30 mouse cellular contexts compared by ENCODE assay signal in genomic region chr8:9958338-9958737, GRCm38 (mm10). TPM values are rescaled to one million over a fixed set of nuclear protein-coding genes. Genes with fewer than 3 reads are reported as not detected.
DNase-seq lines count a peak whose midpoint lies in the region; ATAC-seq and TF ChIP-seq lines count a peak whose summit lies in the region.
"Had no signal": no experiment of that assay in that cellular context is flagged by ENCODE, and none has a peak within 500 bp of the region (broad histone marks: within the 10 kb centered on the region; RNA-seq: fewer than 3 reads in every experiment).

No protein-coding gene starts in this region.

- no peak overlapping the region for H3K4me3 ChIP-seq in stomach, embryonic 15.5 days (replicated peaks)
- H3K4me3 ChIP-seq in stomach, postnatal 0 days (ENCODE audit: low read depth, low read length), result no peak overlapping the region
- H3K4me3 ChIP-seq: embryonic facial prominence, embryonic 13.5 days; embryonic facial prominence, embryonic 15.5 days; erythroblast, embryonic 14.5 days; forebrain, embryonic 10.5 days; forebrain, embryonic 12.5 days had no signal

- no peak overlapping the region for H3K9ac ChIP-seq in stomach, embryonic 15.5 days
- H3K9ac ChIP-seq in stomach, postnatal 0 days (ENCODE audit: low read length), result no peak overlapping the region
- H3K9ac ChIP-seq: embryonic facial prominence, embryonic 13.5 days; embryonic facial prominence, embryonic 15.5 days; forebrain, embryonic 12.5 days had no signal

- no peaks in the 10 kb centered on the region for H3K27me3 ChIP-seq in stomach, embryonic 15.5 days (replicated peaks)
- no peaks in the 10 kb centered on the region for H3K27me3 ChIP-seq in stomach, postnatal 0 days (ENCODE audit: control insufficient read depth, insufficient read depth, low read length)
- H3K27me3 ChIP-seq: CH12.LX; embryonic facial prominence, embryonic 13.5 days; embryonic facial prominence, embryonic 15.5 days; forebrain, embryonic 12.5 days; Patski had no signal

- 34% methylated on average over 4 of the region's 4 CpGs for WGBS in stomach, embryonic 15.5 days
- 39% methylated on average over 4 of the region's 4 CpGs for WGBS in stomach, postnatal 0 days

- H3K36me3 ChIP-seq in stomach, embryonic 15.5 days, result no peaks in the 10 kb centered on the region
- H3K36me3 ChIP-seq in stomach, postnatal 0 days (ENCODE audit: control insufficient read depth, insufficient read depth, low read length), result no peaks in the 10 kb centered on the region
- H3K36me3 ChIP-seq: embryonic facial prominence, embryonic 13.5 days; embryonic facial prominence, embryonic 15.5 days; forebrain, embryonic 10.5 days; forebrain, embryonic 12.5 days; G1E had no signal

- no peak for TF ChIP-seq CTCF in stomach, postnatal 0 days (IDR thresholded peaks at IDR 0.05; ENCODE audit: low read depth)

- DNase-seq in embryo, embryonic 11 days, result peak; percentile 1
- no peak for DNase-seq in embryo, embryonic 9.5 days (ENCODE audit: extremely low spot score)
- DNase-seq in mesoderm, embryonic 11.5 days (ENCODE audit: low read depth, low spot score), result peak; percentile 11
- no peak for DNase-seq in stomach, postnatal 0 days (ENCODE audit: low spot score)
- DNase-seq in left cerebral cortex, postnatal 10 days (ENCODE audit: extremely low spot score in 1 of 2, low spot score in 2 of 2), result no peak
- DNase-seq in testis, postnatal 14 days (ENCODE audit: low spot score), result no peak
- DNase-seq: adrenal gland, adult 8-10 months; adrenal gland, postnatal 25 days; B cell, adult 2 months; cerebellum, adult 11 months; cerebellum, adult 18-20 months; cerebellum, adult 8-10 months; cerebellum, adult 9-11 months; cerebellum, postnatal 14 days; cerebellum, postnatal 36 days had no signal

- peak; percentile 70 for ATAC-seq in stomach, embryonic 15.5 days (ENCODE audit: insufficient read depth, low FRiP score, low read depth)
- peak; percentile 32; the same call in 1 of the 2 replicates for ATAC-seq in stomach, postnatal 0 days (ENCODE audit: low FRiP score, low TSS enrichment)
- ATAC-seq: activated CD4-positive, CD25-positive, alpha-beta regulatory T cell, adult 4 months; CD4-positive, CD25-positive, alpha-beta regulatory T cell, adult 4 months; forebrain, embryonic 14.5 days; forebrain, embryonic 16.5 days had no signal

- no peaks in the 10 kb centered on the region for H3K9me3 ChIP-seq in stomach, embryonic 15.5 days
- H3K9me3 ChIP-seq in stomach, postnatal 0 days (ENCODE audit: control insufficient read depth, low read length), result no peaks in the 10 kb centered on the region
- H3K9me3 ChIP-seq: embryonic facial prominence, embryonic 13.5 days; embryonic facial prominence, embryonic 15.5 days; forebrain, embryonic 10.5 days; forebrain, embryonic 12.5 days; G1E had no signal

- no peak for TF ChIP-seq EP300 in stomach, postnatal 0 days (optimal IDR thresholded peaks at IDR 0.05)

- H3K27ac ChIP-seq in stomach, embryonic 15.5 days, result peak overlapping the region; percentile 35; the same call in 1 of the 2 replicates
- H3K27ac ChIP-seq in stomach, postnatal 0 days (replicated peaks), result no peak overlapping the region
- H3K27ac ChIP-seq: embryonic facial prominence, embryonic 13.5 days; embryonic facial prominence, embryonic 15.5 days; forebrain, embryonic 10.5 days; forebrain, embryonic 12.5 days had no signal

- intact Hi-C loops in left cerebral cortex, postnatal 10 days (cut with DNase I), result no loop called here

- no peak overlapping the region for H3K4me2 ChIP-seq in stomach, embryonic 15.5 days
- no peak overlapping the region for H3K4me2 ChIP-seq in stomach, postnatal 0 days (replicated peaks; ENCODE audit: low read depth)
- H3K4me2 ChIP-seq: embryonic facial prominence, embryonic 13.5 days; embryonic facial prominence, embryonic 15.5 days; forebrain, embryonic 12.5 days had no signal

- no peaks in the 10 kb centered on the region for H3K4me1 ChIP-seq in stomach, embryonic 15.5 days
- no peaks in the 10 kb centered on the region for H3K4me1 ChIP-seq in stomach, postnatal 0 days (replicated peaks; ENCODE audit: control insufficient read depth, insufficient read depth)
- H3K4me1 ChIP-seq: embryonic facial prominence, embryonic 13.5 days; embryonic facial prominence, embryonic 15.5 days; forebrain, embryonic 10.5 days; forebrain, embryonic 12.5 days had no signal

RNA-seq across cellular contexts. Expression of gene Lig4, which starts 19.1 kb away (rescaled TPM):
- polyA plus RNA-seq in stomach, embryonic 15.5 days (2015; fragmentation: Nextera tagmentation; extraction: Ambion mirVana), result 4.6 and 4.8 TPM in 2 replicates
- 2.8 TPM in 2 replicates for polyA plus RNA-seq in stomach, postnatal 0 days (2015; fragmentation: Nextera tagmentation; extraction: Ambion mirVana)
- total RNA-seq in left cerebral cortex, postnatal 10 days (2021), result 10 to 100 TPM; 11.2 TPM

RNA-seq across cellular contexts. Expression of gene Abhd13, which starts 19.2 kb away (rescaled TPM):
- polyA plus RNA-seq in stomach, embryonic 15.5 days (2015; fragmentation: Nextera tagmentation; extraction: Ambion mirVana), result 16.6 and 18.6 TPM in 2 replicates
- 13.0 and 13.2 TPM in 2 replicates for polyA plus RNA-seq in stomach, postnatal 0 days (2015; fragmentation: Nextera tagmentation; extraction: Ambion mirVana)
- total RNA-seq in left cerebral cortex, postnatal 10 days (2021), result 10 to 100 TPM; 30.7 to 32.2 TPM

RNA-seq across cellular contexts. Expression of gene Tnfsf13b, which starts 47.9 kb away (rescaled TPM):
- polyA plus RNA-seq in stomach, embryonic 15.5 days (2015; fragmentation: Nextera tagmentation; extraction: Ambion mirVana), result 0.52 and 0.94 TPM in 2 replicates
- 0.24 and 0.25 TPM in 2 replicates for polyA plus RNA-seq in stomach, postnatal 0 days (2015; fragmentation: Nextera tagmentation; extraction: Ambion mirVana)
- total RNA-seq in left cerebral cortex, postnatal 10 days (2021), result 1 to 10 TPM; 2.6 to 3.6 TPM
- total RNA-seq: common myeloid progenitor, adult 5-6 weeks had no signal
- polyA plus RNA-seq: embryonic facial prominence, embryonic 11.5 days; embryonic facial prominence, embryonic 15.5 days; erythroblast, embryonic 14.5 days; G1E had no signal

Comparison
In these comparisons a context has a peak if more than half of its experiments do, and no peak if none do; other contexts are left out.
1. DNase-seq: peak in embryo, embryonic 11 days (single experiment) and mesoderm, embryonic 11.5 days (single experiment); none in embryo, embryonic 9.5 days (single experiment), stomach, postnatal 0 days (single experiment), left cerebral cortex, postnatal 10 days (0 of 2) and testis, postnatal 14 days (single experiment).